Mouse (Mus musculus) right cerebral cortex, postnatal 36 days (tissue): ENCODE measurements at regions not wholly inside any gene's neighbourhood (a gene's known extent, or its start where the extent isn't known, plus 50 kb on each side); places are given as distances from the start of the nearest gene placed in this dataset.

Experiments
- DNase-seq, 2 experiments: peaks; one replicate each; pipeline ENCODE4 v3.0.0; 2022; ENCODE audit warnings: low spot score in 2 of 2, mixed read lengths in 1 of 2

DNA sequence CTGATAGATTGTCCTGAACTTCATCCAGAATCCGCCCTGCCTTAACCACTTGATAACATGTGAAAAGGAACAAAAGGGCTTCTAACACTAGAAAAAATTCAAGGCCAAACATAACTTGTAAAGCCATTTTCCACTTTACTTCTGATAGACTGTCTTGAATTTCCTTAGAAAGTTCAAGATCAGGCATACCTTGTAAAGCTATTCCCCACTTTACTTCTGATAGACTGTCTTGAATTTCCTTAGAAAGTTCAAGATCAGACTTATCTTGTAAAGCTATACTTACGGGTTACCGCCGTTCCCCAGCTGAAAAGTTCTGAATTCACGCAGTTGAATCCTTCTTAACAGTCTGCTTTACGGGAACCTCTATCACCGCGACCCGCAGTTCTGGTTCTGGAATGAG lies 108.4 kb downstream of the Gm21913 start:
- peak; percentile 0 for DNase-seq
